Mouse (Mus musculus): ENCODE data around the gene Pacs2. TPM values are rescaled to one million over a fixed set of nuclear protein-coding genes. Genes with fewer than 3 reads are reported as not detected.

Pacs2 gene
- polyA plus RNA-seq, 1 experiment from 2014 or later = 9.8 TPM

Small RNAs within 50 kb of the gene (microRNA-seq; reads per million reads assigned to microRNA genes)
- not detected for gene Gm44471 (ENCODE audit: borderline number of aligned reads)

Other genes with a start within 250 kb of the Pacs2 start
- gene Ahnak2, start 211.9 kb upstream of the Pacs2 start, polyA plus RNA-seq (2014; fragmentation: Nextera tagmentation; extraction: Ambion mirVana) = 0.13 and 0.18 TPM in 2 replicates
- gene Clba1, start 205.6 kb upstream of the Pacs2 start, polyA plus RNA-seq (2014; fragmentation: Nextera tagmentation; extraction: Ambion mirVana) = 8.3 and 9.5 TPM in 2 replicates
- 175 and 179 TPM in 2 replicates for gene Cdca4, start 185.1 kb upstream of the Pacs2 start, polyA plus RNA-seq (2014; fragmentation: Nextera tagmentation; extraction: Ambion mirVana)
- 0.15 TPM in 1 of 2 replicates, not detected in the other for gene Gpr132, start 146.3 kb upstream of the Pacs2 start, polyA plus RNA-seq (2014; fragmentation: Nextera tagmentation; extraction: Ambion mirVana)
- gene Jag2, start 84.7 kb upstream of the Pacs2 start, polyA plus RNA-seq (2014; fragmentation: Nextera tagmentation; extraction: Ambion mirVana) = 3.5 and 5.7 TPM in 2 replicates
- 75.8 and 83.4 TPM in 2 replicates for gene Nudt14, start 72.4 kb upstream of the Pacs2 start, polyA plus RNA-seq (2014; fragmentation: Nextera tagmentation; extraction: Ambion mirVana)
- gene Btbd6, start 38.0 kb upstream of the Pacs2 start, polyA plus RNA-seq (2014; fragmentation: Nextera tagmentation; extraction: Ambion mirVana) = 19.0 and 19.7 TPM in 2 replicates
- 48.5 and 50.8 TPM in 2 replicates for gene Brf1, start 13.8 kb upstream of the Pacs2 start, polyA plus RNA-seq (2014; fragmentation: Nextera tagmentation; extraction: Ambion mirVana)
- gene Tex22, start 60.0 kb downstream of the Pacs2 start, polyA plus RNA-seq (2014; fragmentation: Nextera tagmentation; extraction: Ambion mirVana) = not detected in 2 replicates
- 18.7 and 20.7 TPM in 2 replicates for gene Mta1, start 83.8 kb downstream of the Pacs2 start, polyA plus RNA-seq (2014; fragmentation: Nextera tagmentation; extraction: Ambion mirVana)
- 72.7 and 83.3 TPM in 2 replicates for gene Crip2, start 125.7 kb downstream of the Pacs2 start, polyA plus RNA-seq (2014; fragmentation: Nextera tagmentation; extraction: Ambion mirVana)
- gene Crip1, start 131.8 kb downstream of the Pacs2 start, polyA plus RNA-seq (2014; fragmentation: Nextera tagmentation; extraction: Ambion mirVana) = 63.5 and 72.1 TPM in 2 replicates
- gene Tedc1, start 141.9 kb downstream of the Pacs2 start, polyA plus RNA-seq (2014; fragmentation: Nextera tagmentation; extraction: Ambion mirVana) = 26.4 and 27.4 TPM in 2 replicates
- gene Tmem121, start 171.4 kb downstream of the Pacs2 start, polyA plus RNA-seq (2014; fragmentation: Nextera tagmentation; extraction: Ambion mirVana) = 5.7 and 8.9 TPM in 2 replicates